Mouse (Mus musculus): ENCODE results near the gene Lrrc27. TPM values are rescaled to one million over a fixed set of nuclear protein-coding genes. Genes with fewer than 3 reads are reported as not detected.

Gene Lrrc27
- 1 to 10 TPM in 1 of 2 experiments, under 1 TPM in 1; 0.89 to 2.0 TPM for total RNA-seq (2023)

DNA sequence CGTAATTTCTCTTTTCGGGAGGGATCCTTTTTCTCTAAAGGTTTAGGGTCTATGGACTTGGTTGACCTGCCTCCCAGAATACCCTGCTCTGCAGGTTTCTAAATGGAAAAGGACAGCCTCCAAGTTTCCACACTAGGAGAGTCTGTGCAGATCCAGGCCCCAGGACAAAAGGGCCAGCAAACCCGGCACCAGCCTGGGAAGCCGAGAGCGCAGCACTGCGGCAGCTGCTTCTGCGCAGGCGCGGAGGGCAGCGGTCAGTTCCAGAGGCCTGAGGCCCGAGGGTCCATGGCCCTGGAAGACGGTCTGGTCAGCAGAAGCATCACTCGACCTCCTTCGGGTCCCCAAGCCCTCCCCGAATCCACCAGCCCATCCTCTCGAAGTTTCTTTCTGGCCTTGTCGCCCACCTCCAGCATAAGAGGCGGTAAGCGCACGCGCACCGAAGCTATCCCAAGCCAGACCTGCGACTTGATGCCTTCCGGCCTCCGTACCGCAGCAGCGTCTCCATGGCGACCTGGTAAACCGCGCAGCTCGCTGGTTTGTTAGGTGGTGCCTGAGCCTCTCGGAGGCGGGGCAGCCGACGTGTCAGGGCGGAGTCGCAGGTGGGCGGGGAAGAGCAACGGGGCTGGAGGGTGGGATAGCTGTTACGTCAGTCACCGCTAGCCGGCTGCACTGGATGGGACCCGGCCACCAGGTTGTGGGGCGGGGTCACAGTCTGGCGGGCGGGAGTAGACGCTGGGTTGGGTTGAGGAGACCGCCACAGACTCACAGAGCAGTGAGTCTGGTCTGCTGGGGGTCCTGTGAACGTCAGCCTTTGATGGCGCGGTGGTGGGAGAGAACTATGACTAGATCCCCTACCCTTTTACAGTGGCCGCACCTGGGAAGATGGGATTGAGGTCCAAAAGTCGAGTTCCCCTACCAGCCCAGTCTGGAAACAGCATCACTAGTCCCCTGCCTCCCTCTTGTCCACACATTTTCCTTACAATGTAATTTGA is at the start of gene Lrrc27, which contains the start of gene Stk32c:
TSS of gene Lrrc27 (plus strand) at position 235 of the 992 bp plus-strand sequence.
TSS of gene Stk32c (minus strand) at position 554 of the 992 bp plus-strand sequence.

DNA sequence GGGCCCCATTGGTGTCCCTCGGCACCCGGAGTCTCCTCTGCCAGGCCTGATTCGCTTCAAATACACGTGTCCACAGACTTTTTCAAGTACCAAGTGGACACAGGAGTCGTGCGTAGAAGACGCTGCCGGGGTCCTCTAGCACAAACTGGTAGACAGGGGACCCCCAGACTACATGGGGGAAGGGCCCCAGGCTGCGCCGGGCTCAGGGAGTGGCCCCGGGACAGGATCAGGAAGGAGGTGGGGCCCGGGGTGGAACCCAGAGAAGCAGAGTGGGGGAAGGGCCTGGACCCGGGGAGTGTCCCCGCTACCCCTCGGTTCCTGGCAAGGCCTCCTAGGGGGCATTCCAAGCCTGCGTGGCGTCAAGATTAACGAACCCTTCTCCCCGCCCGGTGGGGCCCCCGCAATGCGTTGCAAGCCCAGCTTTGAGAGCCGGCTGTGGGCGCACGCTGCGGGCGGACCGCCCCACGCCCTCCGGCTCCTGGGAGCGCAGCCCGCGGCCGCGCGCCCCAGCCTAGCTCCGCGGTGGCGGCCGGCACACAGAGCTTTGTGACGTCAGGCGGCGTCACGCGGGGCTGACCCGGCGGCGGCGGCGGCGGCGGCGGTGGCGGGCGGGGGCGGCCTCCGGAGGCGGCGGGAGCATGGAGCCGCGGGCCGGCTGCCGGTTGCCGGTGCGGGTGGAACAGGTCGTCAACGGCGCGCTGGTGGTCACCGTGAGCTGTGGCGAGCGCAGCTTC is 35.3 kb downstream of the Lrrc27 start, which contains the start of gene Pwwp2b:
TSS of gene Pwwp2b (plus strand) at position 602 of the 734 bp plus-strand sequence.

Other genes with a start within 250 kb of the Lrrc27 start
- gene Dpysl4, start 127.0 kb upstream of the Lrrc27 start, total RNA-seq (2023) = not detected
- 1 to 10 TPM; 1.3 to 1.9 TPM for gene Stk32c, start 319 bp downstream of the Lrrc27 start, total RNA-seq (2023)
- gene Pwwp2b, start 35.5 kb downstream of the Lrrc27 start, total RNA-seq (2023) = 1 to 10 TPM; 2.4 to 2.5 TPM
- gene Inpp5a, start 176.1 kb downstream of the Lrrc27 start, total RNA-seq (2023) = 10 to 100 TPM; 15.9 to 17.8 TPM

Data from T-cell, adult 66 days (primary cell).